Mouse (Mus musculus) embryonic facial prominence, embryonic 12.5 days (tissue): Measurements from ENCODE around the gene Rreb1. TPM values are rescaled to one million over a fixed set of nuclear protein-coding genes. Genes with fewer than 3 reads are reported as not detected.

Experiments
- ATAC-seq: fragments of 200-750 bp; cut with Nextera tagmentation; 2 replicates; pipeline ENCODE4 v1.8.0; 2017; ENCODE audit not compliant: insufficient number of reproducible peaks, insufficient read depth, low FRiP score, low TSS enrichment
- H3K27ac ChIP-seq: fragments of 300-500 bp; sonication (generic); 2 replicates; pipeline ENCODE4 v1.5.1; 2016; ENCODE audit warnings: mild to moderate bottlenecking
- H3K27me3 ChIP-seq: fragments of 300-500 bp; sonication (generic); 2 replicates; pipeline ENCODE4 v1.6.1; 2016; ENCODE audit warnings: mild to moderate bottlenecking, moderate library complexity
- H3K36me3 ChIP-seq: fragments of 300-500 bp; sonication (generic); 2 replicates; pipeline ENCODE4 v1.6.1; 2016; ENCODE audit warnings: mild to moderate bottlenecking
- H3K4me1 ChIP-seq: fragments of 300-500 bp; sonication (generic); 2 replicates; pipeline ENCODE4 v1.6.1; 2016
- H3K4me2 ChIP-seq: fragments of 300-500 bp; sonication (generic); replicated peaks from 2 replicates; pipeline ENCODE4 v1.6.1; 2016; ENCODE audit warnings: mild to moderate bottlenecking, moderate library complexity
- H3K4me3 ChIP-seq: fragments of 300-500 bp; sonication (generic); 2 replicates; pipeline ENCODE4 v1.5.1; 2016; ENCODE audit warnings: mild to moderate bottlenecking
- H3K9ac ChIP-seq: fragments of 300-500 bp; sonication (generic); 2 replicates; pipeline ENCODE4 v1.6.1; 2016; ENCODE audit warnings: mild to moderate bottlenecking, moderate library complexity
- H3K9me3 ChIP-seq: fragments of 300-500 bp; sonication (generic); 2 replicates; pipeline ENCODE4 v1.6.1; 2016; ENCODE audit warnings: mild to moderate bottlenecking, moderate library complexity
- WGBS: fragments of 180-500 bp; shearing (Covaris S2); methylation state at CpG from one replicate; pipeline ENCODE4 v1.1.7; 2016; 5-methylcytosine and 5-hydroxymethylcytosine counted together
- polyA plus RNA-seq: library from polyadenylated mRNA; unstranded; fragments of >200 nt; fragmentation: Nextera tagmentation; extraction: Ambion mirVana; gene quantifications from 2 replicates; pipeline ENCODE4 v1.2.1, GENCODE M21; 2016

Gene Rreb1
- polyA plus RNA-seq, 1 experiment from 2014 or later: 10.1 TPM

DNA sequence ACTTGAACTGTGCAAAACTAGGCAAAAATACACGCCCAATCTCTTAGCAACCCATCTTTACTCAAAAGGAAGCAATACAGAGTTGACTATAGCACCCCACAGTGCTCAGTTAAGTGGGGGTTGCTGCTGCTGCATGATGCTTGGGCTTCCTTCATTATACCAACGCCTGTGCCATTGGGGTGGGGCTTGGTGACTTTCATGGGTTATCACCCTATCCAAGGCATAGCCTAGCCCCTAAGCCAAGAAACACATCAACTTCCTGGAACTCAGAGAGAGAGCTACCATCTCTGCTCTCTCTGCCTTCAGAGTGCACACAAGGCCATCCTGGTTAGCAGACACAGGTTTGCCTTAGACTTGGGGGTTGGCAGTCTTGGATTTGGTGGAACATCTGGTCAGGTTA, 107.2 kb downstream of the Rreb1 start:
- Histone ChIP-seq H3K27ac (no peak overlapping the region), H3K9me3 (no peaks in the 10 kb centered on the region), H3K27me3 (no peaks in the 10 kb centered on the region), H3K4me2 (no peak overlapping the region), H3K4me1 (peaks cover 10% of the 10 kb centered on the region), H3K4me3 (no peak overlapping the region), H3K36me3 (no peaks in the 10 kb centered on the region), H3K9ac (no peak overlapping the region)
- WGBS: 76% methylated on average over 2 of the region's 2 CpGs
- no peak for ATAC-seq

GRCm38 (mm10) chr13:37886024-37886423, 107.8 kb downstream of the Rreb1 start:
- H3K36me3 ChIP-seq: 0 out of 2 replicates have a peak, but pooled peaks cover 2% of the 10 kb centered on the region
- H3K9me3 ChIP-seq: no peaks in the 10 kb centered on the region
- no peak for ATAC-seq
- no peak overlapping the region for H3K27ac ChIP-seq
- H3K4me3 ChIP-seq: no peak overlapping the region
- no peaks in the 10 kb centered on the region for H3K27me3 ChIP-seq
- no peak overlapping the region for H3K9ac ChIP-seq
- peaks cover 4% of the 10 kb centered on the region; the same call in 1 of the 2 replicates for H3K4me1 ChIP-seq
- WGBS: 81% methylated on average over 6 of the region's 6 CpGs
- H3K4me2 ChIP-seq: no peak overlapping the region

DNA sequence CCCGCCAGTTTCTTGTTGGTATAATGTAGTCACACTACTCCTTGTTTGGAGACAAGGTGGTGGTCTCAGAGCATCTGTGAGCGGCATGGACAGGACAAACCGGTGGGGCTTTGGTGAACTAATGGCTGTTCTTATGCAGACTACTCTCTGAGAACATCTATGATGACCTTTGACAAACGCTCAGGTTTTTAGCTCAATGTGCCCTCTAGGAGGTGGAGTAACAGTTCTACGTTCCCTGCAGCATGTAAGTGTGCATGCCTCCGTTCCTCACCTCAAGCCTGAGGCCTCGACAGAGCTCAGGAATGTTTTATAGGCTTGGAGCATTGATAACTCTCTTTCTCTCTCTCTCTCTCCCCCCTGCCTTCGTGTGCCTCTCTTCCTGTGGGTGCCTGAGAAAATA, 116.6 kb downstream of the Rreb1 start:
- 84% methylated on average over 8 of the region's 8 CpGs for WGBS
- H3K27me3 ChIP-seq: no peaks in the 10 kb centered on the region
- H3K4me2 ChIP-seq: no peak overlapping the region
- no peaks in the 10 kb centered on the region for H3K4me1 ChIP-seq
- no peak overlapping the region for H3K4me3 ChIP-seq
- H3K27ac ChIP-seq: no peak overlapping the region
- peaks cover 41% of the 10 kb centered on the region for H3K36me3 ChIP-seq
- H3K9ac ChIP-seq: no peak overlapping the region
- no peaks in the 10 kb centered on the region for H3K9me3 ChIP-seq
- no peak for ATAC-seq

GRCm38 (mm10) chr13:37895564-37896254, 117.5 kb downstream of the Rreb1 start:
- no peak overlapping the region for H3K9ac ChIP-seq
- no peak for ATAC-seq
- H3K9me3 ChIP-seq: no peaks in the 10 kb centered on the region
- H3K4me2 ChIP-seq: no peak overlapping the region
- no peaks in the 10 kb centered on the region for H3K27me3 ChIP-seq
- H3K27ac ChIP-seq: no peak overlapping the region
- no peaks in the 10 kb centered on the region for H3K4me1 ChIP-seq
- peaks cover 44% of the 10 kb centered on the region for H3K36me3 ChIP-seq
- no peak overlapping the region for H3K4me3 ChIP-seq
- WGBS: 78% methylated on average over 6 of the region's 6 CpGs

GRCm38 (mm10) chr13:37896423-37896822, 118.2 kb downstream of the Rreb1 start:
- ATAC-seq: no peak
- Histone ChIP-seq H3K4me3 (no peak overlapping the region), H3K9ac (no peak overlapping the region), H3K27ac (no peak overlapping the region), H3K27me3 (no peaks in the 10 kb centered on the region), H3K36me3 (peaks cover 45% of the 10 kb centered on the region), H3K4me1 (no peaks in the 10 kb centered on the region), H3K9me3 (no peaks in the 10 kb centered on the region), H3K4me2 (no peak overlapping the region)
- WGBS: 92% methylated on average over 1 of the region's 1 CpGs

DNA sequence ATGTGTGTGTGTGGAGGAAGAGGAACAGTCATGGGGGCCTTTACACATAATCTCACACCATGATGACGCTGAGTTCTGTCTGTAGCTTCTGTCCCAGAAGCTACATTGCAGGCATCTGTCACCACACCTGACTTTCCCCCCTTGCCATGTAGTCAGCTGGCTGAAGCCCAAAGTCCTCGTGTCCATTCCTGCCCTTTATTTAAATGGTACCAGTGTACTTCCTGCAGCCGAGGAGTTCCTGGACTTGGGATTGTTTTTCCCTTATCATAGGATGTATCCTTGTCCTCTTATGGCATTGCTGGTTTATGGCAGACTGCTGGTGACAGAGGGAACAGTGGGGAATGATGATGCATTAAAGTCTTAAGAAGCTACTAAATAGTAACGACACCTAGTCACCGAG, 120.6 kb downstream of the Rreb1 start:
- no peak overlapping the region for H3K4me3 ChIP-seq
- peaks cover 37% of the 10 kb centered on the region for H3K36me3 ChIP-seq
- H3K9ac ChIP-seq: no peak overlapping the region
- no peak overlapping the region for H3K27ac ChIP-seq
- no peak overlapping the region for H3K4me2 ChIP-seq
- no peaks in the 10 kb centered on the region for H3K27me3 ChIP-seq
- WGBS: 87% methylated on average over 5 of the region's 5 CpGs
- H3K9me3 ChIP-seq: no peaks in the 10 kb centered on the region
- H3K4me1 ChIP-seq: no peaks in the 10 kb centered on the region
- ATAC-seq: no peak

GRCm38 (mm10) chr13:37903036-37903435, 124.8 kb downstream of the Rreb1 start:
- Histone ChIP-seq H3K4me1 (no peaks in the 10 kb centered on the region), H3K9me3 (no peaks in the 10 kb centered on the region), H3K9ac (no peak overlapping the region), H3K27ac (no peak overlapping the region), H3K36me3 (peaks cover 33% of the 10 kb centered on the region), H3K4me2 (no peak overlapping the region), H3K4me3 (no peak overlapping the region), H3K27me3 (no peaks in the 10 kb centered on the region)
- 79% methylated on average over 3 of the region's 3 CpGs for WGBS
- ATAC-seq: no peak

- H3K4me2 ChIP-seq: no peak overlapping the region
- no peaks in the 10 kb centered on the region for H3K4me1 ChIP-seq
- WGBS: 94% methylated on average over 4 of the region's 4 CpGs
- H3K36me3 ChIP-seq: peaks cover 36% of the 10 kb centered on the region
- H3K27me3 ChIP-seq: no peaks in the 10 kb centered on the region
- no peak for ATAC-seq
- H3K9me3 ChIP-seq: no peaks in the 10 kb centered on the region
- H3K4me3 ChIP-seq: no peak overlapping the region
- H3K9ac ChIP-seq: no peak overlapping the region
- no peak overlapping the region for H3K27ac ChIP-seq
These were observed 125.3 kb downstream of the Rreb1 start for GRCm38 (mm10) chr13:37903476-37903875.

- no peak overlapping the region for H3K4me3 ChIP-seq
- no peak overlapping the region for H3K27ac ChIP-seq
- no peaks in the 10 kb centered on the region for H3K27me3 ChIP-seq
- no peaks in the 10 kb centered on the region for H3K9me3 ChIP-seq
- no peaks in the 10 kb centered on the region for H3K4me1 ChIP-seq
- H3K4me2 ChIP-seq: no peak overlapping the region
- H3K9ac ChIP-seq: no peak overlapping the region
- no peak for ATAC-seq
- peaks cover 31% of the 10 kb centered on the region for H3K36me3 ChIP-seq
- WGBS: 90% methylated on average over 6 of the region's 6 CpGs
These were observed 126.2 kb downstream of the Rreb1 start for GRCm38 (mm10) chr13:37904436-37904835.

- 79% methylated on average over 9 of the region's 9 CpGs for WGBS
- Histone ChIP-seq H3K4me2 (no peak overlapping the region), H3K4me1 (0 out of 2 replicates have a peak, but pooled peaks cover 2% of the 10 kb centered on the region), H3K27ac (no peak overlapping the region), H3K9me3 (no peaks in the 10 kb centered on the region), H3K4me3 (no peak overlapping the region), H3K27me3 (no peaks in the 10 kb centered on the region), H3K9ac (no peak overlapping the region), H3K36me3 (peaks cover 30% of the 10 kb centered on the region)
- ATAC-seq: no peak
These were observed 129.9 kb downstream of the Rreb1 start for GRCm38 (mm10) chr13:37908061-37908460.

DNA sequence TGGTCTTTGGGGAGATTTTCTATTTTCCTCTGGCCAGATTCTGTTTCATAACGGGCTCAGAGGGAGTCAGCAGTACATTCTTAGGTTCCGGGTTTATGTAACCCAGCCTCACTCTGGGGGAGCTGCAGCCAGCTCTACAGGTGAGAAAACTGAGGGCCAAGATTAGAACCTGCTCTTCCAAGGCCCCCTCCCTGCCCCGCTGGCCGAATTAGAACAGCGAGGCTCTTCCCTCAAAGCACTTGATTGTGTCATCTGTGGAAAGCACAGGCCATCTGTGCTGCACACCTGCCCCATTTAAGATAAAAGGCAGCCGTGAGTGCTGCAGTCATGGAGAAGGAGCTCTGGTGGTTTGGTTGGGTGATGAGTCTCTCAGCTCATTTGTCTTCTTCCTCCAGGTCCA, 130.3 kb downstream of the Rreb1 start:
- H3K36me3 ChIP-seq: peaks cover 31% of the 10 kb centered on the region
- H3K4me1 ChIP-seq: 0 out of 2 replicates have a peak, but pooled peaks cover 4% of the 10 kb centered on the region
- no peak overlapping the region for H3K9ac ChIP-seq
- no peak overlapping the region for H3K4me2 ChIP-seq
- no peak overlapping the region for H3K4me3 ChIP-seq
- H3K9me3 ChIP-seq: no peaks in the 10 kb centered on the region
- no peak for ATAC-seq
- no peaks in the 10 kb centered on the region for H3K27me3 ChIP-seq
- WGBS: 79% methylated on average over 6 of the region's 6 CpGs
- no peak overlapping the region for H3K27ac ChIP-seq

DNA sequence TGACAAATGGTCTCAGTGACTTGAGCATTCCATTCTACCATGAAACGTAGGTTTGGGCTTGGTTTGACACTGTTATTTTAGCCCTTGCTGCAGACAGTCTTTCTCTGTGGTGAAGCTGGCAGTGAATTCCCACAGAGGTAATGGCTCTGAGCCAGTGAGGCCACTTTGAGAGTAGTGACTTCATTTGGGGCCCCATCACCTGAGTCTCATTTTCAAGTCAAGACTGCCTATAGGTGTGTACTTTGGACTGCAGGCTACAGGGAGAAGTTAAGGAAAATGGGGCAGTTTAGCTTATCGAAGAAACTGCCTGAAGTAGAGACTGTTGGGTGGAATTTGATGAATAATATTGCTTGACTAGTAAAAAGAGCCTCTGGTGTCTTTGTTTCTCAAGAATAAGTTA, 131.0 kb downstream of the Rreb1 start:
- Histone ChIP-seq H3K27me3 (no peaks in the 10 kb centered on the region), H3K27ac (no peak overlapping the region), H3K4me3 (no peak overlapping the region), H3K36me3 (peaks cover 28% of the 10 kb centered on the region), H3K4me1 (0 out of 2 replicates have a peak, but pooled peaks cover 4% of the 10 kb centered on the region), H3K4me2 (no peak overlapping the region), H3K9ac (no peak overlapping the region), H3K9me3 (no peaks in the 10 kb centered on the region)
- 75% methylated on average over 2 of the region's 2 CpGs for WGBS
- no peak for ATAC-seq
